Mouse (Mus musculus) B cell, adult (primary cell): ENCODE measurements around the gene Vmn1r207-ps. TPM values are rescaled to one million over a fixed set of nuclear protein-coding genes. Genes with fewer than 3 reads are reported as not detected.

Experiments
- total RNA-seq: library from RNA; stranded (reverse); gene quantifications from 4 replicates; pipeline ENCODE4 v1.2.4, GENCODE M21; 2023; ENCODE audit not compliant: inconsistent age

The Vmn1r207-ps gene
- not detected in 4 replicates for total RNA-seq

DNA sequence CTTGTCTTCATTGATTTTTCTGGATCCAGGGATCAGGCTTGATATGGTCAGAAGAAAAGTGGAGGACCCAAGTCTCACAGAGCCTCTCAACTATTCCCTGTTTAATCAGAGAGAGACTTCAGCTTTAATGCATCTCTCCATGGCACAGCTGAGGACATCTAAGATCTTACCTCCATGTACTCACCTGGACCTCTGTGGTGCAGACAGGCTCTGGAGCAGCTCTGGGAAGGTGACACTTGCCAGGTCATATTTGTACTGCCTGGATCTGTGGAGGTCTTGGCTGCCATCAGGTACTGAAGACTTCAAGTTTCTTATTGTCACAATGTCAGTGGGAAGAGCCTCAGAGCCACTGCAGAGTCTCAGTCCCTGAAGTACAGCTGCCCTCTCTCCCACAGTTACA is at the start of gene Vmn1r207-ps:
TSS of gene Vmn1r207-ps (minus strand) at position 101 of the 400 bp plus-strand sequence.

DNA sequence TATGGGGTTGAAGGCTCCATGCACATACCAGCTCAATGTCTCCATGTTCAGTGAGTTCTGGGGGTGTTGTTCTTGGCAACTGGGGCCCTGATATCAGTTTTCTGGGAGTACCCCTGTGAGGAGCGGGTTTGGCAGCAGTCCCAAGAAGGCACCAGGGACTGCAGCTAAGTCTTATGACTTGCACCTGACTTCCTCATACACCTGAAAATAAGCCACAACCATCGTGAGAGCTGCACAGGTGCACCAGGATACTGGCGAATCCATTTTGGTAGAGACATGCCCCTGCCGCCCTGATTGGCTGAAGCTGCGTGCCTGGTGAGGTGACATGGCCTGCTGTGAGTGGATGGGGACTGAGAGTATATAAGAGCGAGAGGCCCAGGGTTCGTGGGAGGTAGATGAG is 47.9 kb upstream of the Vmn1r207-ps start, which contains the start of gene Vmn1r208:
TSS of gene Vmn1r208 (minus strand) at position 101 of the 400 bp plus-strand sequence.

Other genes starting within 250 kb of the Vmn1r207-ps start
- gene Vmn1r202, start 224.2 kb downstream of the Vmn1r207-ps start, total RNA-seq: not detected in 4 replicates
- gene Vmn1r203, start 211.5 kb downstream of the Vmn1r207-ps start, total RNA-seq: 0.15 TPM in 1 of 4 replicates, not detected in the others
- gene Vmn1r204, start 176.4 kb downstream of the Vmn1r207-ps start, total RNA-seq: not detected in 4 replicates
- not detected in 4 replicates for gene Vmn1r205, start 136.6 kb downstream of the Vmn1r207-ps start, total RNA-seq
- gene Vmn1r206, start 105.4 kb downstream of the Vmn1r207-ps start, total RNA-seq: not detected in 4 replicates
- not detected in 4 replicates for gene Vmn1r208, start 47.8 kb upstream of the Vmn1r207-ps start, total RNA-seq
- 0.10 TPM in 1 of 4 replicates, not detected in the others for gene Vmn1r209, start 80.1 kb upstream of the Vmn1r207-ps start, total RNA-seq
- not detected in 4 replicates for gene Vmn1r210, start 101.7 kb upstream of the Vmn1r207-ps start, total RNA-seq
- gene Vmn1r211, start 127.9 kb upstream of the Vmn1r207-ps start, total RNA-seq: not detected in 4 replicates
- not detected in 4 replicates for gene Vmn1r212, start 154.6 kb upstream of the Vmn1r207-ps start, total RNA-seq